Mouse (Mus musculus): ENCODE results near the gene Adgrl2. TPM values are rescaled to one million over a fixed set of nuclear protein-coding genes. Genes with fewer than 3 reads are reported as not detected.

Gene Adgrl2
- polyA plus RNA-seq, 1 experiment from 2014 or later, result 132 TPM

DNA sequence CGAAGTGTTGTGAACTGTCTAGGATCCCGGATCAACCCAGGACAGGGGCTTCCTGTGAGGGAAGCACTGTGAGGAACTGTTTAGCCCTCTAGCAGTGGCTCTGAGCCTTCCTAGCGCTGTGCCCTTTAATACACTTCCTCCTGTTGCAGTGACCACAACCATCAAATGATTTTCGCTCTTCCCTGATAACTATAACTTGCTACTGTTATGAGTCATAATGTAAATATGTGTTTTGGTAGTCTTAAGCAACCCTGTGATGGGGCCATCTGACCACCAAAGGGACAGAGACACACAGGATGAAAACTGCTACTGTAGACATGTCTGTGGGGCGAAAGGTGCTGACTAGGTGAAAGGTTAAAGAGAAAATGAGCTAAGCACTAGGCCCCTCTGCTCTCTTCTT lies 71.9 kb downstream of the Adgrl2 start:
- Histone ChIP-seq H3K36me3 (ENCODE audit: control insufficient read depth, insufficient read depth) (no peaks in the 10 kb centered on the region), H3K4me1 (replicated peaks; ENCODE audit: control insufficient read depth, insufficient read depth, low read length) (peaks cover 32% of the 10 kb centered on the region), H3K9ac (replicated peaks; ENCODE audit: low read depth, low read length) (no peak overlapping the region), H3K4me3 (replicated peaks; ENCODE audit: low read length) (no peak overlapping the region), H3K4me2 (ENCODE audit: low read length) (no peak overlapping the region), H3K27ac (ENCODE audit: low read length) (no peak overlapping the region), H3K9me3 (ENCODE audit: control insufficient read depth, low read length) (no peaks in the 10 kb centered on the region), H3K27me3 (replicated peaks; ENCODE audit: control insufficient read depth, insufficient read depth, low read length) (no peaks in the 10 kb centered on the region)
- ATAC-seq, result no peak
- 90% methylated on average over 5 of the region's 5 CpGs for WGBS

DNA sequence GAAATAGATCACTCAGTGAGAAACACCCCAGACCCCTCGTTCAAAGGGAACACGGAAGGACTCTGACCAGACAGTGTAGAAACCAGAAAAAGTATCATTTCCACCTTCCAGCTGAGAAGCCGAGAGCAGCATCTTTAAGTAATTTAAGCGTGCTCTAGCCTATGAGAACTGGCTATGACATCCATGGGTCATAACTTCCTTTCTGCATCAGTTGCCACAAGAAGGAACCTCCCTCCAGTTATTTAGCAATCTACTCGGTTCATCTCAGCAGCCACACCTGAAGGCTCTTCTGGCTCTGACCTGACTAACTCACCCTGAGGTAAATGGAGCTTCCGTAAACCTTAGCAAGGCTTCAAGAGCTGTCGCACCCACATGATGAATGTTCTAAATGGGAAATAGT lies 72.5 kb downstream of the Adgrl2 start:
- peaks cover 34% of the 10 kb centered on the region for H3K4me1 ChIP-seq (replicated peaks; ENCODE audit: control insufficient read depth, insufficient read depth, low read length)
- H3K4me3 ChIP-seq (replicated peaks; ENCODE audit: low read length), result no peak overlapping the region
- ATAC-seq, result no peak
- no peaks in the 10 kb centered on the region for H3K9me3 ChIP-seq (ENCODE audit: control insufficient read depth, low read length)
- H3K4me2 ChIP-seq (ENCODE audit: low read length), result no peak overlapping the region
- no peaks in the 10 kb centered on the region for H3K36me3 ChIP-seq (ENCODE audit: control insufficient read depth, insufficient read depth)
- 85% methylated on average over 7 of the region's 7 CpGs for WGBS
- H3K9ac ChIP-seq (replicated peaks; ENCODE audit: low read depth, low read length), result no peak overlapping the region
- no peak overlapping the region for H3K27ac ChIP-seq (ENCODE audit: low read length)
- H3K27me3 ChIP-seq (replicated peaks; ENCODE audit: control insufficient read depth, insufficient read depth, low read length), result no peaks in the 10 kb centered on the region

DNA sequence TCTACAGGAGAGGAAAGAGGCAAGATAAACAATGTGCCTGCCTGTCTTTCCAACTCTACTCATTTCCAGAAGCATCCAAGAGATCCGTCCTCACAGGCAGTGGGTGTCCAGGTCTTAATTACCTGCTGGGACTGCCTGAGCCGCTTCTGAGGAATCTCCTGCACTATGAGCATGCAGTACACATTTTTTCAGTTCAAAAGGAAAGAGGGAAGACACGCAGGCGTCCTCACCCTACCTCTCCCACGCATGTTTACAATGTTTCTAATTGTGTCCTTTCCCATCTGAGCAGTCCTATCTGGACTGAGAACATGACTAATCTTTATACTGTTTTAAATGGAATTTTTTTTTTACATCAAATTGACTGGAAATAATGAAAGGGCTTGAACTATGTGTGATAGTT lies 74.1 kb downstream of the Adgrl2 start:
- Histone ChIP-seq H3K36me3 (ENCODE audit: control insufficient read depth, insufficient read depth) (no peaks in the 10 kb centered on the region), H3K9me3 (ENCODE audit: control insufficient read depth, low read length) (no peaks in the 10 kb centered on the region), H3K4me3 (replicated peaks; ENCODE audit: low read length) (no peak overlapping the region), H3K4me2 (ENCODE audit: low read length) (no peak overlapping the region), H3K27ac (ENCODE audit: low read length) (no peak overlapping the region), H3K27me3 (replicated peaks; ENCODE audit: control insufficient read depth, insufficient read depth, low read length) (no peaks in the 10 kb centered on the region), H3K9ac (replicated peaks; ENCODE audit: low read depth, low read length) (no peak overlapping the region), H3K4me1 (replicated peaks; ENCODE audit: control insufficient read depth, insufficient read depth, low read length) (peaks cover 29% of the 10 kb centered on the region)
- WGBS, result 38% methylated on average over 5 of the region's 5 CpGs
- ATAC-seq, result no peak

DNA sequence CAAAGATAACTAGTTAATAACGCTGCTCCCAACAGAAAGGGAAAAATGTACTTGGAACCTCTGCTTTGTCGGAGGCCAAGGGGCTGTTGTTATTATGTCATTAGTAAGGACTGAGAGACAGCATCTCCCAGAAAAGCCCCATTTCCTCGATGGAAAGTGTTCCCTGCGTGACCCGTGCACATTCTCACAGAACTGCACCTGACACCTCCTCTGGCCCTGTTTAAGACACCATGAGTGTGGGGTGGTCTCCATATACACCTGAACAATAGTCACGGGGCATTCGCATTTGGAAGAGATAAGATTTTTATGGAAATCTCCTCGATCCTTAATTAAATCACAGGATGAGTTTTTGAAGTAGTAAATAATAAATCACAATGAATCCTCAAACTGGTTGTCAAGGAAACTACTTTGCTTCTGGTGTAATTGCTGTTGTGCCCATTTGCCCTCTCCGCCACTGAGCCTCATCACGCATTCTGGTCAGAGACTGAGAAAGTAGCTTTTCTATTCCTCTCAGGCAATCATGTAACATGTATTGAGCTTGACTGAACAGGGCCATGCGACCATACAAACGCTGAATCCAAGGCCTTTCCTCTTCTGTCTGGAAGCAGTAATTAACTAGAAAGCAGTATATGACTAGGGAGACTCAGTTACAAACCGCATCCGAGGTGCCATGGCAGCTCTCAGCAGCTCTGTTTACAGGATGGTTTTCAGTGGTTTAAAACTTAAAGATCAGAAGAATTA lies 77.2 kb downstream of the Adgrl2 start:
- no peak overlapping the region; the same call in 1 of the 2 replicates for H3K4me2 ChIP-seq (ENCODE audit: low read length)
- H3K9ac ChIP-seq (replicated peaks; ENCODE audit: low read depth, low read length), result no peak overlapping the region
- no peaks in the 10 kb centered on the region for H3K36me3 ChIP-seq (ENCODE audit: control insufficient read depth, insufficient read depth)
- H3K4me3 ChIP-seq (replicated peaks; ENCODE audit: low read length), result no peak overlapping the region
- peaks cover 29% of the 10 kb centered on the region for H3K4me1 ChIP-seq (replicated peaks; ENCODE audit: control insufficient read depth, insufficient read depth, low read length)
- peak; percentile 68 for ATAC-seq
- WGBS, result 20% methylated on average over 14 of the region's 14 CpGs
- no peak overlapping the region for H3K27ac ChIP-seq (ENCODE audit: low read length)
- H3K27me3 ChIP-seq (replicated peaks; ENCODE audit: control insufficient read depth, insufficient read depth, low read length), result no peaks in the 10 kb centered on the region
- H3K9me3 ChIP-seq (ENCODE audit: control insufficient read depth, low read length), result no peaks in the 10 kb centered on the region

DNA sequence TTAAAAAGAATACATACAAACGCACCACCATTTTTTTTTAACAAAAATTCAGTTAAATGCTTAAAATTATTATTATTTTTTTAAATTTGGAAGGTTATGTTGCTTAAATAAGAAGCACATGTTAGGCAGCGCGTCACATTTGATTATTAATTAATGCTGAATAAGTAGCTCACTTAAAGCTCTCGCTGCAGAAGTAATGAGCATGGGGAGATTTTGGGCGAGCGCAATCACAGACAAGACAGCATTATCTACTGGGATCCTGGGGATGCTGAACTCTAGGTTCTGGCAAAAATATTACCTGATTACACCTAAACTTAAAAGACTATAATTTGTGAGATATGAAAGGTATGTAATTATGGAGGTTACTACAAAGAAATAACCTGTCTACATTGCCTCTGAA lies 77.8 kb downstream of the Adgrl2 start:
- Histone ChIP-seq H3K27me3 (replicated peaks; ENCODE audit: control insufficient read depth, insufficient read depth, low read length) (no peaks in the 10 kb centered on the region), H3K4me2 (ENCODE audit: low read length) (no peak overlapping the region), H3K9ac (replicated peaks; ENCODE audit: low read depth, low read length) (no peak overlapping the region), H3K9me3 (ENCODE audit: control insufficient read depth, low read length) (no peaks in the 10 kb centered on the region), H3K27ac (ENCODE audit: low read length) (no peak overlapping the region), H3K4me1 (replicated peaks; ENCODE audit: control insufficient read depth, insufficient read depth, low read length) (peaks cover 29% of the 10 kb centered on the region), H3K36me3 (ENCODE audit: control insufficient read depth, insufficient read depth) (no peaks in the 10 kb centered on the region), H3K4me3 (replicated peaks; ENCODE audit: low read length) (no peak overlapping the region)
- 35% methylated on average over 6 of the region's 6 CpGs for WGBS
- ATAC-seq, result no peak

DNA sequence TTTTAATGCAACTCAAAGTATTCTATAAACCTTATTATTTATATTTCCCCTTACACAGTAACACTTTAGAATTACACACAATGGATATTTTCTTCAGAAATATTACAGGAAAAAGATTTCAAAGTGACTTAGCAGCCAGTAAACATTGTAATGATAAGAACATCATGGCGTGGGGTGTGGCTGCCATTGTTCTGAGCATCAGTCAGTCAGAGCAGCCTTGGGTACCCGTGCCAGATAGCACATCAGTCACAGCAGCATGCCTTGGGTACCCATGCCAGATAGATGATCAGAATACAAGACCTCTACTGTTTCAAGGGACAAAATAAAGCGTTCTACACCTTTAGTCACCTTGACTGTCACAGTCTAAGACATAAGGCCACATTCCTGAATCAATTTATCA lies 82.5 kb downstream of the Adgrl2 start:
- H3K4me1 ChIP-seq (replicated peaks; ENCODE audit: control insufficient read depth, insufficient read depth, low read length), result peaks cover 8% of the 10 kb centered on the region

DNA sequence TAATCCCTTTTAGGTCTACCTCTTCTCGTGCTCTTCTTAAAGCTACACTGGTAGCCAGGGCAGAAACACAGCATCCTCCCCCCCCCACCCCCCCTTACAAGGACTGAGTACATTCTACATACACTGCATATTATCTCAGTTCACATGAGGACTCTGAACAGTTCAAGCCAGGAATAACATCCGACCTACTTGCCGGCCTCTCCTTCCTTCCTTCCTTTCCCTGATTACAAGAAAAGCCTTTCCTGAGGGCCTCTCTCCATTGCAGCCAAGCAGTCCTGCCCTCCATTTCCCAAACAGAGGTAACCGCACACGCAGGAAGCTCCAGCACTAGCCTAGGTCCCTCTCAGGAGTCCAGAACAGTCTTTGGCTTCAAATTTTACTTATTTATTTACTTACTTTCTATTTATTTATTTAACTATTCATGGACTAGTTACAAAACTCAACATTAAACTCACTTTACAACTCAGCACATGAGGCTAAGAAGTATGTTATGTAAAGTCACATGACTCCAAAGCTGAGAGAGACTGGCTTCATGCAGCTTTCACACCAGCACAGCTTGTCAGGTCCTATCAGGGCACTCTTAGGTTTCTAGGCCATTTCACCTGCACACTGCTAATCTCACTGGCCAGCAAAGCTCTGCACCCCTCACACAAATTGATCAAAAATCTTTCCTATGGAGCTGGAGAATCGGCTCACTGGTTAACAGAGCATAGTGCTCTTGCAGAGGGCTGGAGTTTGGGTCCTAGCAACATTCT lies 83.2 kb downstream of the Adgrl2 start:
- no peak overlapping the region for H3K27ac ChIP-seq (ENCODE audit: low read length)
- H3K9ac ChIP-seq (replicated peaks; ENCODE audit: low read depth, low read length), result no peak overlapping the region
- no peak for ATAC-seq
- no peak overlapping the region for H3K4me3 ChIP-seq (replicated peaks; ENCODE audit: low read length)
- H3K4me1 ChIP-seq (replicated peaks; ENCODE audit: control insufficient read depth, insufficient read depth, low read length), result peaks cover 4% of the 10 kb centered on the region; the same call in 1 of the 2 replicates
- H3K36me3 ChIP-seq (ENCODE audit: control insufficient read depth, insufficient read depth), result no peaks in the 10 kb centered on the region
- H3K27me3 ChIP-seq (replicated peaks; ENCODE audit: control insufficient read depth, insufficient read depth, low read length), result no peaks in the 10 kb centered on the region
- WGBS, result 72% methylated on average over 6 of the region's 6 CpGs
- no peaks in the 10 kb centered on the region for H3K9me3 ChIP-seq (ENCODE audit: control insufficient read depth, low read length)
- no peak overlapping the region for H3K4me2 ChIP-seq (ENCODE audit: low read length)

More for the DNA sequence above, 82.5 kb downstream of the Adgrl2 start:
- Histone ChIP-seq H3K9ac (replicated peaks; ENCODE audit: low read depth, low read length) (no peak overlapping the region), H3K4me2 (ENCODE audit: low read length) (no peak overlapping the region), H3K9me3 (ENCODE audit: control insufficient read depth, low read length) (no peaks in the 10 kb centered on the region), H3K4me3 (replicated peaks; ENCODE audit: low read length) (no peak overlapping the region), H3K36me3 (ENCODE audit: control insufficient read depth, insufficient read depth) (no peaks in the 10 kb centered on the region), H3K27ac (ENCODE audit: low read length) (no peak overlapping the region), H3K27me3 (replicated peaks; ENCODE audit: control insufficient read depth, insufficient read depth, low read length) (no peaks in the 10 kb centered on the region)
- ATAC-seq, result no peak
- 70% methylated on average over 3 of the region's 3 CpGs for WGBS

DNA sequence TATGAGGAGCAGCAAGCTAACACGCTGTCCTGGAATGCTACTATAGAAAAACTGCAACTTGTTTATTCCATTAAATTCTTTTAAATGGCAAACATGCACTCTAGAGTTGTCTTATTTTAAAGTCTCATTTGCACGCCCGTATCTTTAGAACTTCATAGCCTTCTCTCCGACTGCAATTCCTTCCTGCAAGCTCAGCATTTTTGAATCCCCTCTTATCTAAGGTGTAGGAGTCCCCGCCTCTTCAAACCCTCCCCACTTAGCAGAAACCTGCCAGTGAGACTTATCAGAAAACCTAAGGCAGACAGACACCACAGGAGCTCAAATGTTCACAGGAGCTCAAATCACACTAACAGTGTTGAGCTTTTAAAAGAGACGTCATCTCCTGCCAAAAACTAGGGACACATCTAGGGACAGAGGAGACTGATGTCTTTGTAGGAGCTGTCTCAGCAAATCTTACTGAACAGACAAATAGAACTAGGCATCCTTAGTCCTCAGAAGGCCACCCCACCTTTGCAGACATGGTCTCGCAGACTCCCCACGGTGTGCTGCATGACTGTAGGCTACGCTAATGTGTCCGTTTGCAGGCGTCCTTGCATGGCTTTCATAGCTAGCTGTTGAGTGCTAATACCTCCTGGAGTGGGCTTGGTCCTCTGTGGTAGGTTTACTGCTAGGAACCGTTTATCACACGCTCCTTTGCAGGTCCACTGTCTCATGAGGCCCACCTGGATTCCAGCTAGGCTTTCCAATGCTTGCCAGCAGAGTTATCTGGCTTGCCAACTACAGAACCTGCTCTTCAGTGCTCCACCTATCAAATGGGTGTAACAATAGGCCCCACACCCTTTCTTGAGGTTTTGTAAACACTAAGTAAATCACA lies 84.2 kb downstream of the Adgrl2 start:
- WGBS, result 78% methylated on average over 13 of the region's 13 CpGs
- Histone ChIP-seq H3K9ac (replicated peaks; ENCODE audit: low read depth, low read length) (no peak overlapping the region), H3K36me3 (ENCODE audit: control insufficient read depth, insufficient read depth) (no peaks in the 10 kb centered on the region), H3K9me3 (ENCODE audit: control insufficient read depth, low read length) (no peaks in the 10 kb centered on the region), H3K4me1 (replicated peaks; ENCODE audit: control insufficient read depth, insufficient read depth, low read length) (peaks cover 4% of the 10 kb centered on the region; the same call in 1 of the 2 replicates), H3K27me3 (replicated peaks; ENCODE audit: control insufficient read depth, insufficient read depth, low read length) (no peaks in the 10 kb centered on the region), H3K4me2 (ENCODE audit: low read length) (no peak overlapping the region), H3K27ac (ENCODE audit: low read length) (no peak overlapping the region), H3K4me3 (replicated peaks; ENCODE audit: low read length) (no peak overlapping the region)
- ATAC-seq, result 0 out of 2 replicates have a peak, but pooled peaks have one; percentile 32

DNA sequence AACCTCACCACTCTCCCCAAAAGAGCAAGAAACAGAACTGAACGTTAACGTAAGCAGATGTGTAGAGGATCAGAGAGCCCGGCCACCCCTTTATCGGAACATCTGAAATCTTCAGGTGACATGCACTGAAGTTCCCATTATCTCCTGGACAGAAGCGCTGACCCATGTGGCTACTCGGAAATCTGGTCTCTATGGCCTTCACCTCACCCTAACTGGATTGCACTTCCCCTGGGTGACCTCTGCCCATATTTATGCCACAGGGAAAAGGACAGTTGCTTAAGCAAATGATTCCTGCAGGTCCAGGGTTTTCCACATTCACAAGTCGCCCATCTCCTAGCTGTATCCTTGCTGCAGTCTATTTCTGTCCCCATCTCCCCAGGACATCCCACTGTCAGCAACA lies 84.9 kb downstream of the Adgrl2 start:
- Histone ChIP-seq H3K4me2 (ENCODE audit: low read length) (no peak overlapping the region), H3K4me3 (replicated peaks; ENCODE audit: low read length) (no peak overlapping the region), H3K9me3 (ENCODE audit: control insufficient read depth, low read length) (no peaks in the 10 kb centered on the region), H3K27me3 (replicated peaks; ENCODE audit: control insufficient read depth, insufficient read depth, low read length) (no peaks in the 10 kb centered on the region), H3K27ac (ENCODE audit: low read length) (no peak overlapping the region), H3K36me3 (ENCODE audit: control insufficient read depth, insufficient read depth) (no peaks in the 10 kb centered on the region), H3K4me1 (replicated peaks; ENCODE audit: control insufficient read depth, insufficient read depth, low read length) (peaks cover 4% of the 10 kb centered on the region; the same call in 1 of the 2 replicates), H3K9ac (replicated peaks; ENCODE audit: low read depth, low read length) (no peak overlapping the region)
- WGBS, result 81% methylated on average over 7 of the region's 7 CpGs
- no peak for ATAC-seq

All from forebrain, embryonic 16.5 days (tissue).